In genomic region chr5:52088131-52088530, GRCm38 (mm10) we compare ENCODE assay signal across 9 mouse cellular contexts.
"Had no signal": no experiment of that assay in that cellular context is flagged by ENCODE, and none has a peak within 500 bp of the region (broad histone marks: within the 10 kb centered on the region; RNA-seq: fewer than 3 reads in every experiment).

No protein-coding gene starts in this region.

- DNase-seq: gastrocnemius, postnatal 25 days; heart, adult 18-20 months; heart, postnatal 10 days; kidney, adult 18-20 months; kidney, adult 8-10 months; kidney, postnatal 10 days; kidney, postnatal 4 days; liver; liver, embryonic 13.5 days had no signal
